Mouse (Mus musculus) kidney, adult 2 months (tissue): ENCODE results near the gene Cd209a.

Source experiments
- CTCF ChIP-seq: fragments of 200-500 bp; conservative IDR thresholded peaks from 2 replicates; pipeline ENCODE4 v1.5.1; 2011; ENCODE audit warnings: low read depth, mild to moderate bottlenecking, control low read depth, low read length, moderate library complexity, mixed read lengths; ENCODE audit not compliant: insufficient read depth, insufficient read length
- POLR2A ChIP-seq: fragments of 200-500 bp; IDR thresholded peaks from one replicate; pipeline ENCODE4 v1.6.1; 2011; ENCODE audit warnings: low read depth, low read length, control low read depth

DNA sequence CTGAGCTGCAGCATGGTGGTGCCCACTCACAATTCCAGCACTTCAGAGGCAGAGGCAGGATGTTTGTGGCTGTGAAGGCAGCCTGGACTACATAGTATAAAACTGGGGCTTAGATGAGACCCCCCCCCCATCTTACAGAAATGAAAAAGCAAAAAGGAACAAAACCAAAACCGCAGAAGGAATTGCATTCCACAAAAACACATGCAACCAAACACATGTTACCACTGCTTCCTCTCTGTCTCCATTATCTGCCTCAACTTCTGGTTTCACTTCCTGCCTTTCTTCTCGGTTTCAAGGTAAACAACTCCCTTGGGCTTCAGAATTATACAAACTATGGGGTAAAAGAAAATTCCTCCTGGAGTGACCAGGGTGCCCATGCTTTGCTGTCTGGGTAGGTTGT is 37.1 kb downstream of the Cd209a start:
- TF ChIP-seq POLR2A, result no peak
- TF ChIP-seq CTCF, result no peak
